8 mouse cellular contexts compared by ENCODE assay signal in genomic region chr12:76670533-76671086, GRCm38 (mm10). TPM values are rescaled to one million over a fixed set of nuclear protein-coding genes. Genes with fewer than 3 reads are reported as not detected.
DNase-seq lines count a peak whose midpoint lies in the region; ATAC-seq and TF ChIP-seq lines count a peak whose summit lies in the region.

No protein-coding gene starts in this region.

- H3K36me3 ChIP-seq in heart, postnatal 0 days (replicated peaks; ENCODE audit: control insufficient read depth, insufficient read depth, low read length) = no peaks in the 10 kb centered on the region
- H3K36me3 ChIP-seq in MEL (ENCODE audit: control insufficient read depth in 1 of 2, insufficient read depth in 2 of 2, low read length in 2 of 2) = peaks cover 0 to 59% of the 10 kb centered on the region in 2 experiments; a peak in 2 of 4 replicates
- peaks cover 41% of the 10 kb centered on the region for H3K36me3 ChIP-seq in liver, embryonic 13.5 days
- H3K36me3 ChIP-seq in midbrain, embryonic 15.5 days (replicated peaks) = no peaks in the 10 kb centered on the region

- H3K4me1 ChIP-seq in heart, postnatal 0 days (ENCODE audit: control insufficient read depth, insufficient read depth) = peaks cover 54% of the 10 kb centered on the region
- peaks cover 47 to 57% of the 10 kb centered on the region in 2 experiments for H3K4me1 ChIP-seq in MEL (ENCODE audit: control insufficient read depth in 1 of 2, insufficient read depth in 2 of 2, low read length in 2 of 2)
- H3K4me1 ChIP-seq in cerebellum, adult 2 months (ENCODE audit: control insufficient read depth, insufficient read depth, low read length) = peaks cover 49% of the 10 kb centered on the region
- H3K4me1 ChIP-seq in liver, embryonic 13.5 days (replicated peaks) = peaks cover 96% of the 10 kb centered on the region
- H3K4me1 ChIP-seq in midbrain, embryonic 15.5 days = 0 out of 2 replicates have a peak, but pooled peaks cover 7% of the 10 kb centered on the region

- H3K79me2 ChIP-seq in MEL (ENCODE audit: control insufficient read depth, insufficient read depth, low read length, poor library complexity) = peaks cover 5% of the 10 kb centered on the region; the same call in 1 of the 2 replicates

- peak overlapping the region; percentile 38 for H3K4me2 ChIP-seq in heart, postnatal 0 days (ENCODE audit: low read depth, low read length)
- peak overlapping the region; percentile 72 for H3K4me2 ChIP-seq in liver, embryonic 13.5 days
- no peak overlapping the region for H3K4me2 ChIP-seq in midbrain, embryonic 15.5 days

- no peak overlapping the region for H3K9ac ChIP-seq in heart, postnatal 0 days (replicated peaks; ENCODE audit: low read depth, low read length)
- peak overlapping the region; percentile 69 for H3K9ac ChIP-seq in MEL (ENCODE audit: control insufficient read depth, low read depth, low read length, poor library complexity, severe bottlenecking)
- peak overlapping the region; percentile 77 for H3K9ac ChIP-seq in liver, embryonic 13.5 days
- no peak overlapping the region for H3K9ac ChIP-seq in midbrain, embryonic 15.5 days

- peak; percentile 53 for DNase-seq in heart, postnatal 0 days (ENCODE audit: low spot score)
- DNase-seq in heart, adult 18-20 months = no peak
- DNase-seq in MEL (ENCODE audit: low read depth, low spot score) (peak; percentile 96), MN1 (ENCODE audit: low spot score) (no peak)
- peak; percentile 61 to 71 for DNase-seq in cerebellum, adult 2 months
- DNase-seq in liver, embryonic 13.5 days = peak; percentile 88
- no peak for DNase-seq in thymus, postnatal 25 days

- ATAC-seq in heart, postnatal 0 days (ENCODE audit: insufficient read depth, low read depth) = no peak
- ATAC-seq in liver, embryonic 13.5 days (ENCODE audit: low read depth) = peak; percentile 80
- no peak for ATAC-seq in midbrain, embryonic 15.5 days (replicated peaks)

- peak overlapping the region; percentile 43; the same call in 1 of the 2 replicates for H3K27ac ChIP-seq in heart, postnatal 0 days (ENCODE audit: low read depth)
- H3K27ac ChIP-seq in MEL (ENCODE audit: control insufficient read depth, low read depth, low read length) = peak overlapping the region; percentile 95
- peak overlapping the region; percentile 15 for H3K27ac ChIP-seq in cerebellum, adult 2 months (ENCODE audit: insufficient read depth, low read length)
- H3K27ac ChIP-seq in liver, embryonic 13.5 days = peak overlapping the region; percentile 98
- no peak overlapping the region for H3K27ac ChIP-seq in midbrain, embryonic 15.5 days

- WGBS in heart, postnatal 0 days = 37% methylated on average over 13 of the region's 13 CpGs
- 40% methylated on average over 13 of the region's 13 CpGs for WGBS in cerebellum, adult 2 months
- 23% methylated on average over 13 of the region's 13 CpGs for WGBS in liver, embryonic 13.5 days (ENCODE audit: insufficient replicate concordance)
- WGBS in midbrain, embryonic 15.5 days = 77% methylated on average over 13 of the region's 13 CpGs

- no peak overlapping the region for H3K4me3 ChIP-seq in heart, postnatal 0 days (ENCODE audit: low read depth, low read length)
- peak overlapping the region in 1 of 2 experiments; percentile 5; a peak in 1 of 4 replicates for H3K4me3 ChIP-seq in MEL (ENCODE audit: control insufficient read depth in 1 of 2, insufficient read depth in 1 of 2, low read depth in 2 of 2, low read length in 2 of 2)
- no peak overlapping the region for H3K4me3 ChIP-seq in cerebellum, adult 2 months (replicated peaks; ENCODE audit: insufficient read depth, low read depth, low read length)
- peak overlapping the region; percentile 43 for H3K4me3 ChIP-seq in liver, embryonic 13.5 days (replicated peaks)
- H3K4me3 ChIP-seq in midbrain, embryonic 15.5 days = no peak overlapping the region

- H3K27me3 ChIP-seq in heart, postnatal 0 days (ENCODE audit: control insufficient read depth, insufficient read depth, low read length) = no peaks in the 10 kb centered on the region
- no peaks in the 10 kb centered on the region for H3K27me3 ChIP-seq in MEL (ENCODE audit: control insufficient read depth in 1 of 2, insufficient read depth in 2 of 2, low read length in 2 of 2)
- no peaks in the 10 kb centered on the region for H3K27me3 ChIP-seq in cerebellum, adult 2 months (ENCODE audit: control insufficient read depth, insufficient read depth, low read length)
- no peaks in the 10 kb centered on the region for H3K27me3 ChIP-seq in liver, embryonic 13.5 days
- H3K27me3 ChIP-seq in midbrain, embryonic 15.5 days (replicated peaks) = no peaks in the 10 kb centered on the region

- TF ChIP-seq EP300 in heart, postnatal 0 days (IDR thresholded peaks at IDR 0.05; ENCODE audit: low read depth) = no peak
- peak; percentile 82 to 97 for TF ChIP-seq EP300 in MEL (IDR thresholded peaks at IDR 0.05; ENCODE audit: low read depth in 1 of 2, low read length in 2 of 2)

- TF ChIP-seq RAD21 in MEL (IDR thresholded peaks at IDR 0.05; ENCODE audit: low read depth, low read length) = no peak

- H3K9me3 ChIP-seq in heart, postnatal 0 days (replicated peaks; ENCODE audit: control insufficient read depth, low read length) = no peaks in the 10 kb centered on the region
- H3K9me3 ChIP-seq in MEL (replicated peaks; ENCODE audit: insufficient read depth, low read length) = no peaks in the 10 kb centered on the region
- H3K9me3 ChIP-seq in liver, embryonic 13.5 days (replicated peaks) = no peaks in the 10 kb centered on the region
- no peaks in the 10 kb centered on the region for H3K9me3 ChIP-seq in midbrain, embryonic 15.5 days

- TF ChIP-seq POLR2A in MEL (IDR thresholded peaks at IDR 0.05; ENCODE audit: control insufficient read depth in 1 of 2, insufficient read depth in 1 of 2, low read depth in 1 of 2, low read length in 2 of 2, poor library complexity in 1 of 2) = peak in 1 of 2 experiments; percentile 40; a peak in 2 of 4 replicates
- TF ChIP-seq POLR2A in cerebellum, adult 2 months (IDR thresholded peaks at IDR 0.05; ENCODE audit: borderline replicate concordance, insufficient read depth, low read length) = no peak

- no peak for TF ChIP-seq CTCF in heart, postnatal 0 days (IDR thresholded peaks at IDR 0.05; ENCODE audit: low read depth)
- no peak for TF ChIP-seq CTCF in MEL (IDR thresholded peaks at IDR 0.05 in 2 of 3, conservative IDR thresholded peaks at IDR 0.05 in 1 of 3; ENCODE audit: control insufficient read depth in 1 of 3, insufficient read depth in 1 of 3, low read depth in 2 of 3, low read length in 3 of 3, poor library complexity in 1 of 3, severe bottlenecking in 1 of 3)
- no peak for TF ChIP-seq CTCF in cerebellum, adult 2 months (IDR thresholded peaks at IDR 0.05; ENCODE audit: borderline replicate concordance, insufficient read depth, low read depth, low read length)

TF ChIP-seq in MEL, 35 proteins besides CTCF, POLR2A, EP300 and RAD21 (continues in another document):
- TF ChIP-seq ZNF384 (IDR thresholded peaks at IDR 0.05; ENCODE audit: low read depth, low read length) = peak; percentile 32; the same call in 1 of the 2 replicates
- peak; percentile 26; the same call in 1 of the 2 replicates for TF ChIP-seq ZMIZ1 (IDR thresholded peaks at IDR 0.05; ENCODE audit: low read depth, low read length)
- 0 out of 2 replicates have a peak, but pooled peaks have one; percentile 13 for TF ChIP-seq HCFC1 (IDR thresholded peaks at IDR 0.05; ENCODE audit: low read depth, low read length)
- TF ChIP-seq ETS1 (IDR thresholded peaks at IDR 0.05; ENCODE audit: low read depth, low read length) = peak; percentile 97
- no peak for TF ChIP-seq USF2 (IDR thresholded peaks at IDR 0.05; ENCODE audit: borderline replicate concordance in 1 of 2, insufficient read depth in 1 of 2, low read depth in 1 of 2, low read length in 2 of 2)
- TF ChIP-seq E2F4 (IDR thresholded peaks at IDR 0.05; ENCODE audit: borderline replicate concordance, low read depth, low read length) = peak; percentile 89; the same call in 1 of the 2 replicates
- no peak; the same call in 1 of the 2 replicates for TF ChIP-seq MAX (IDR thresholded peaks at IDR 0.05; ENCODE audit: low read length)
- TF ChIP-seq POLR2AphosphoS2 (IDR thresholded peaks at IDR 0.05; ENCODE audit: low read length) = no peak
- TF ChIP-seq JUND (IDR thresholded peaks at IDR 0.05; ENCODE audit: low read depth, low read length) = no peak
- TF ChIP-seq TBP (IDR thresholded peaks at IDR 0.05; ENCODE audit: low read depth, low read length) = peak; percentile 53; the same call in 1 of the 2 replicates
- no peak for TF ChIP-seq NRF1 (IDR thresholded peaks at IDR 0.05; ENCODE audit: insufficient read depth, low read depth, low read length, poor library complexity, severe bottlenecking)
- peak; percentile 56; the same call in 1 of the 2 replicates for TF ChIP-seq MAZ (IDR thresholded peaks at IDR 0.05; ENCODE audit: low read depth, low read length)
- TF ChIP-seq MEF2A (IDR thresholded peaks at IDR 0.05; ENCODE audit: extremely low read depth, insufficient replicate concordance, low read depth, low read length, poor library complexity, severe bottlenecking) = peak; percentile 44; the same call in 1 of the 2 replicates
- TF ChIP-seq BHLHE40 (IDR thresholded peaks at IDR 0.05; ENCODE audit: borderline replicate concordance, low read depth, low read length) = 0 out of 2 replicates have a peak, but pooled peaks have one; percentile 72
- no peak for TF ChIP-seq KAT2A (conservative IDR thresholded peaks at IDR 0.05; ENCODE audit: low read depth, low read length)
- peak; percentile 65 for TF ChIP-seq MXI1 (IDR thresholded peaks at IDR 0.05; ENCODE audit: low read depth, low read length)
- TF ChIP-seq TCF12 (IDR thresholded peaks at IDR 0.05; ENCODE audit: low read depth, low read length) = peak; percentile 99
- TF ChIP-seq RCOR1 (IDR thresholded peaks at IDR 0.05; ENCODE audit: low read depth, low read length) = peak; percentile 56; the same call in 1 of the 2 replicates
- peak; percentile 62; the same call in 1 of the 2 replicates for TF ChIP-seq MYC (IDR thresholded peaks at IDR 0.05; ENCODE audit: low read depth, low read length)
- peak; percentile 91 for TF ChIP-seq SIN3A (IDR thresholded peaks at IDR 0.05; ENCODE audit: low read length)
- peak; percentile 99 for TF ChIP-seq TAL1 (IDR thresholded peaks at IDR 0.05; ENCODE audit: low read length)

RNA-seq across cellular contexts. Expression of gene Sptb, which starts 39.7 kb away (rescaled TPM):
- 36.8 and 37.3 TPM in 2 replicates for total RNA-seq in heart, postnatal 0 days (2014; rRNA removed; ENCODE audit: low replicate concordance)
- polyA plus RNA-seq in heart, postnatal 0 days (2015; fragmentation: Nextera tagmentation; extraction: Ambion mirVana) = 4.1 and 4.9 TPM in 2 replicates
- 10 to 100 TPM; 85.1 to 89.0 TPM for total RNA-seq in heart, adult 18-20 months (2021)
- 34.4 and 35.4 TPM in 2 replicates for total RNA-seq in MEL (2012; rRNA removed)
- 10 to 100 TPM; 17.9 to 85.1 TPM for polyA plus RNA-seq in MEL (2012; ENCODE audit: insufficient read depth in 1 of 2, insufficient read length in 2 of 2, low read depth in 1 of 2, low replicate concordance in 2 of 2, missing spikeins in 1 of 2)
- 101 and 111 TPM in 2 replicates for polyA plus RNA-seq in cerebellum, adult 2 months (2012; rRNA removed)
- 39.7 and 53.3 TPM in 2 replicates for polyA plus RNA-seq in liver, embryonic 13.5 days (2015; fragmentation: Nextera tagmentation; extraction: Ambion mirVana)
- polyA plus RNA-seq in midbrain, embryonic 15.5 days (2015; fragmentation: Nextera tagmentation; extraction: Ambion mirVana) = 3.5 and 3.6 TPM in 2 replicates

Comparison
In these comparisons a context has a peak if more than half of its experiments do, and no peak if none do; other contexts are left out.
1. DNase-seq: peak in heart, postnatal 0 days (single experiment), MEL (single experiment), cerebellum, adult 2 months (2 of 2) and liver, embryonic 13.5 days (single experiment); none in heart, adult 18-20 months (0 of 2), thymus, postnatal 25 days (single experiment) and MN1 (single experiment).
2. H3K9ac ChIP-seq: peak in MEL (single experiment) and liver, embryonic 13.5 days (single experiment); none in heart, postnatal 0 days (single experiment) and midbrain, embryonic 15.5 days (single experiment).